Mouse (Mus musculus) layer of hippocampus, adult 8-10 months (tissue): ENCODE measurements around the gene Zar1. TPM values are rescaled to one million over a fixed set of nuclear protein-coding genes. Genes with fewer than 3 reads are reported as not detected.

Source experiments
- total RNA-seq, 4 experiments: library from RNA; stranded (reverse); gene quantifications; 2 replicates each; pipeline ENCODE4 v1.2.4; 2022

The Zar1 gene
- total RNA-seq, 4 experiments from 2014 or later: not detected

Other genes with a start within 250 kb of the Zar1 start
- under 1 TPM; 0.16 to 0.52 (median 0.27) TPM for gene Corin, start 76.8 kb downstream of the Zar1 start, total RNA-seq
- gene Nfxl1, start 21.6 kb downstream of the Zar1 start, total RNA-seq: 10 to 100 TPM; 14.4 to 16.5 (median 15.0) TPM
- gene Gm5868, start 6.3 kb upstream of the Zar1 start, total RNA-seq: under 1 TPM in 1 of 4 experiments, not detected in 3; 0.33 TPM
- not detected for gene Cnga1, start 63.0 kb upstream of the Zar1 start, total RNA-seq
- not detected for gene Nipal1, start 66.5 kb upstream of the Zar1 start, total RNA-seq
- gene Txk, start 171.5 kb upstream of the Zar1 start, total RNA-seq: under 1 TPM in 3 of 4 experiments, not detected in 1; 0.06 to 0.20 (median 0.18) TPM